Mouse (Mus musculus): ENCODE measurements around the gene Tcl1b1.
"Not testable (repeated sequence)": the region's sequence is repeated elsewhere in the genome, so short reads cannot be mapped to it uniquely, and the experiment has no call there.

Gene Tcl1b1

GRCm38 (mm10) chr12:105199684-105200497 lies 40.4 kb downstream of the Tcl1b1 start:
- DNase-seq = peak; percentile 30

- DNase-seq = not testable (repeated sequence)
Measured at GRCm38 (mm10) chr12:105201657-105202056, 42.2 kb downstream of the Tcl1b1 start, which contains the start of gene Tcl1b4. Gene Tcl1b4 (plus strand): TSS chr12:105201957.

- DNase-seq = no peak
Measured at GRCm38 (mm10) chr12:105207071-105207470, 47.6 kb downstream of the Tcl1b1 start.

- DNase-seq = no peak
Measured at GRCm38 (mm10) chr12:105208441-105208840, 49.0 kb downstream of the Tcl1b1 start.

- no peak for DNase-seq
Measured at GRCm38 (mm10) chr12:105209231-105209630, 49.7 kb downstream of the Tcl1b1 start.
